Mouse (Mus musculus) lung, postnatal 14 days (tissue): ENCODE results near the gene Grin2a.

Experiments used
- DNase-seq: peaks from one replicate; pipeline ENCODE4 v3.0.0; 2021

Grin2a gene

GRCm38 (mm10) chr16:9749661-9750060, 245.7 kb downstream of the Grin2a start:
- DNase-seq = no peak

GRCm38 (mm10) chr16:9742443-9742842, 252.9 kb downstream of the Grin2a start:
- DNase-seq = no peak

- DNase-seq = no peak
Measured at GRCm38 (mm10) chr16:9738679-9739078, 256.7 kb downstream of the Grin2a start.

DNA sequence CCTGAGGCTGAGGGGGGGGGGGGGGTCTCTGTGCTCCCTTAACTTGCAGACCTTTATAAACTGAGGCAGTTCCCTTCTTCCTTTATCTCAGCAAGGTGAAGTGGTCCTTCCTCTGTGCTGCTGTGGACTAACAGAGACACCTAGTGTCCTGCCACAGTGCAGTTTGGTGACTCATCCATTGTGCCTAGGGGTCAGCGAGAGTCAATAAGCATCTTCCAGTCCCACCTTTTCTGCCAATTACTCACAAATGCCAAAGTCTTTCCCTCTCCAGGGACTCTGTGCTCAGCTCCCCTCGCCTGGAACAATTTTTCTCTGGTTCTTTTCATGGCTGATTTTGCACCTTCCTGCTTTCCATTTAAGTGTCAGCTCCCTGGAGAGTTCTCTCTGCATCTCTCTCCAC, 258.2 kb downstream of the Grin2a start:
- no peak for DNase-seq

- no peak for DNase-seq
Measured at GRCm38 (mm10) chr16:9735365-9736080, 259.8 kb downstream of the Grin2a start.

- DNase-seq = no peak
Measured at GRCm38 (mm10) chr16:9727603-9728002, 267.8 kb downstream of the Grin2a start.

DNA sequence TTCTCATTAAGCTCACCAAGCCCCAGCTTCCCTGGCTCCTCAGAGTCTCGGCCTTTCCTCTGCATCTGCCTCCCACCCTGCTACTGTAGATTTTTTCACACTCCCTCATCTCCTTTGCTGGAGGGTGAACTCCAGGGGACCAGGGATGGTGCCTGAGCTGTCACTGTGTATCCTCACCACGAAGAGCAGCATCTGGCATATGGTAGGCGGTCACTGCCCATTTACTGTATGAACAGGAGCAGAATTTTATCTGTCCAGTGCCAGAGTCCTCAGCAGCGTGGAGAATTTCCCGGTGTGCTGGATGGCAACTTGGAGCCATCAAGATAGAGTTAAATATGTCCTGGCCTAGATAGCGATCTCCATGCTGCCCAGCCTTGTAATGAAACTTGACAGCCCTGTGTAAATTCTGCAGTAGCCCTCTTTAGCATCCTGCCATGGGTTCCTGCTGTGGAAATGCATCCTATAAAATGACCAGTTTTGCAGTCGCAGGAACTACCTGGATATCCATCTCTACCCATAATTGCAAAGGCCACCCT, 269.7 kb downstream of the Grin2a start:
- DNase-seq = no peak

DNA sequence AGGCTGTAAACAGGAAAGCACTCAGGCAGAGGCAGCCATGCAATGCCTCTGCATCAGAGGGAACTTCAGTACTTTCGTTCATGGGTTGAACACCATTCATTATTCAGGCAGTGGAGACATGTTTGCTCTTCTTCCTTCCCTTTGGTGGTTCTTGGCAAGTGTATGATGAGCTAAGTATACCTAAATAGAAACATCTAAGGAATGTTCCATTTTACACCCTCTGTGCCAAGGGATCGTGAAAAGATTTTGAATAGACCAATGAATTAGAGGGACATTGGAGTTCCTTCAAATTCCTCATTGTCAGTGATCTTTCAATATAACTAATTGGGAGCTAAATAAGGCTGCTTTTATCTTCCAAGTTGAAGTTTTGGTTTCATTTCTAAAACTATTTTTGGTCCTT, 284.0 kb downstream of the Grin2a start:
- DNase-seq = no peak

GRCm38 (mm10) chr16:9709921-9710320, 285.4 kb downstream of the Grin2a start:
- DNase-seq = no peak

DNA sequence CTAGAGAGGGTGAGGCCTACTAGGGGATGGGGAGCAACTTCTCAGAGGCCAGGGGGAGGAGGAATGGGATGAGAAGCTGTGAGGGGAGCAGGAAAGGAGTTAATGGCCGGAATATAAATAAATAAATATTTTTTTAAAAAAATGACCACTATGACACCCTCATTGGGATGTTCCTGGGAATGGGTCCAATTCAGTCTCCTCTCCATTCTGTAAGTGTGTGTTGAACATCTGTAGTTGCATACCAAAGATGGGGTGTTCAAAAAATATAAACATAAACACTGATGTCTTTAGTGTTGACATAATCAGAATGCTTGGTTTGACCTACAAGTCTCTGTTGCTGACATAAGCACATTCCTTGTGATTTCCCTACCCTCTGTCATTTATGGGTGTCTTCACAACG, 298.2 kb downstream of the Grin2a start:
- DNase-seq = no peak

- no peak for DNase-seq
Measured at GRCm38 (mm10) chr16:9694081-9694480, 301.3 kb downstream of the Grin2a start.

DNA sequence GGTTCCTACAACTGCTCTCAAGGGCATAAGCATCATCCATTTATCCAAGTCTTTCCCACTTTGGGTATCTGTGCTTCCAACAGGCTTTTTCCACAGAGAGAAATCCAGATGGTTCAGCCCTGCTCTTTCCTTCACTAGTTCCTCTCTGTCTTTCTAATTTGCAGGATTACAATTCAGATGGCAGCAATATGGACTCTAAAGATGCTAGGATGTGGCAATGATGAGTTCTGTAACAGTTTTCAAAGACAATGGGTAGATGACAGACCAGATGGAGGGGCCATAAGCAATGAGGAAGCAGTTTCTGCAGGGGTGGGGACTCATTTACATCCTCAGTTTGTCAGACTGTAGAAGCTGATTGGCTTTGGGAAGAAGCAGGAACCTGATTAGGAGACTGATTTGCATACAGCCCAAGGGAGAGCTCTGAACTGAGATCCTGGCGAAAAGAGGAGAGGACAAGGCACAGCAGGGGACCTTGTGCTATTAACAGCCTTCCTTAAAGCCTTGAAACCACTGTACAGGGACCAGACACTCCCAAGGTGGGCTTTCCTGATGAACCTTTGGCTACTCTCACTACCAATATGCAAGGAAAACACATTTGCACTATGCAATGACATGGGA, 306.7 kb downstream of the Grin2a start:
- no peak for DNase-seq

GRCm38 (mm10) chr16:9680572-9680971, 314.8 kb downstream of the Grin2a start:
- no peak for DNase-seq

DNA sequence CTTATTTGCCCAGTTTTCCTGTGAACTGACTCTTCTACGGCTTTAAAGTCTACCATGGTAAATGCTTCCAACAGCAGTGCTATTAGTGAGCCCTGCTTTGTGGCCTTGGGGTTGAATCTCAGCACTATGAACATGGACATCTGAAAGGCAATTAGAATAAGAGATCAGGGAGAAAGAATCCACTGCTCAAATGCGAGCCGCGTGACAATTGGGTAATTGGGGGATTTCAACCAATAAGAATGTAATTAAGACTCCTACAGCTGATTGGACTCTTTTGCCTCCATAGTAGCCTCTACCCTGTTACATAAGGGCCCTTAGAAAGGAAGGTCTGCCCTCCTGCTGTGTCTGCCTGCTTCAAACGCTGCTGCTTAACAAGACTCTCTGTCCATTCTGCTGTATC, 315.4 kb downstream of the Grin2a start:
- DNase-seq = no peak

DNA sequence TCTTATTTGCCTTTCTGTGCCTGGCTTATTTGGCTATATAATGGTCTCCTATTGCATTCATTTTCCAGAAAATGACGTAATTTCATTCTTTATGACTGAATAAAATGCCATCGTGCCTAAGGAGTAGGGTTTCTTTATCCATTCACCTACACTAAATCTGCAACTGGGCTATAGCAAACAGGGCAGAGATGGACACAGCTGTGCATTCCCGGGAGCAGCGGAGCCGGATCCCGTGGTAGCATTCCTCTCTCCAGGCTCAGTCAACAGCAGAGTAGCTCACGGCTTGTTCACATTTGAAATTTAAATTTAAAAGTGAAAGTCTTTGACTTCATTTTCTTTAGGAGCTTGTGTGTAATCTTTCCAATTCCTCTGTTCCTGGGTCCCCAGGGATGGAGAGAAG, 316.6 kb downstream of the Grin2a start:
- no peak for DNase-seq

DNA sequence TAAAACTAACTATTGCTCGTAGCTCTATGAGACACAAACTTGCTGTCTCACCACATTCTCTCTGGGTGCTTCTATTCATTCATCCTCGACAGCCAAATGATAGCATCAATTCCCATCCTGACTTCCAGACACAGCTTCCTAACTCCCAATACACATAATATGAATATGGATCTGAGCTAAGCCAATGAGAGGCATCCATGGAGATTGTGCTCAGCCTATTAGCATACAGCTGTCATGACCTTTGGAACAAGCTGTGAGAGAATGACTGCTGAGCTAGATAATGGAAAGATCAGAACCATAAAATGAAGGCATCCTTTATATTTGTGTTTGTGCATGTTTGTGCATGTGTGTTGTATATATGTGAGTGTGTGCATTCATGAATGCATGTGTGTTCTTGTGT, 323.0 kb downstream of the Grin2a start:
- DNase-seq = no peak

- DNase-seq = peak; percentile 39
Measured at GRCm38 (mm10) chr16:9671222-9671621, 324.1 kb downstream of the Grin2a start.

GRCm38 (mm10) chr16:9670750-9671161, 324.6 kb downstream of the Grin2a start:
- peak; percentile 4 for DNase-seq

GRCm38 (mm10) chr16:9665896-9666295, 329.5 kb downstream of the Grin2a start:
- DNase-seq = no peak

- peak; percentile 19 for DNase-seq
Measured at GRCm38 (mm10) chr16:9664060-9664459, 331.3 kb downstream of the Grin2a start.

- DNase-seq = no peak
Measured at GRCm38 (mm10) chr16:9663508-9663907, 331.9 kb downstream of the Grin2a start.

DNA sequence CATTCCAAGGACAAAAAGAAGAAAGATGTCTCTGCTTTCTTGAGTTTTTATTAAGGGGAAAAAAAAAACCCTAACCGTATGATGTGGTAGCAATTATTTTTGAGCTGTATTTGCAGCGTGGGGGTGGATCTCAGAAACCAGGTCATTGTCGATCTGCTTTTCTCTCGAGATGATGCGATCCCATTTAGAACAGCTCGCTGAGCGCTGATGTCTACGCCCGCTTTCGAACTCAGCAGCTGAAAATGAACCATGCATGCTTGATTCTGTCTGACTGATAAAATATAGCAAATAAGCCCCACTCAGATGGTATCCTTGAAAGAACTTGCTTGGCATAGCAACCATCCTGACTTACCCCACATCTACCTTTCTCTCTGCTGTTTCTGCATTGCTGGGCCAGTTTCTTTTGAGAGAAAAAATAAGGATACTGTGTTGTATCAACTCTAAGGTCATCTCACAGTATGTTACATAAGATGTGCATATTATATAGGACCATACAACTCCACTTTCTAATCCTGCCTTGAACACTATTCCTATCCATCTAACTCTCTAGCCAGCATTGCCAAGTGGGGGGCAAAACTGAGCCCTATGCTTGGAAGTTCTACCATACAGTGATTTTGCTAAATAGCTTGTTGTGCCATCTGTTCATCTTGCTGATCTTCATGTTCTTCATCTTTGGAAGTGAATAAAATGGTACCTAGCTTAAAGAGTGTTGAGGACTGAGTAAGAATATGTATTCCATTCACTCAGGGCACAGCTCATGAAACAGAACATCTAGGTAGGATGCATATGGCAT, 369.5 kb downstream of the Grin2a start:
- DNase-seq = no peak

- DNase-seq = no peak
Measured at GRCm38 (mm10) chr16:9624346-9624745, 371.0 kb downstream of the Grin2a start.

DNA sequence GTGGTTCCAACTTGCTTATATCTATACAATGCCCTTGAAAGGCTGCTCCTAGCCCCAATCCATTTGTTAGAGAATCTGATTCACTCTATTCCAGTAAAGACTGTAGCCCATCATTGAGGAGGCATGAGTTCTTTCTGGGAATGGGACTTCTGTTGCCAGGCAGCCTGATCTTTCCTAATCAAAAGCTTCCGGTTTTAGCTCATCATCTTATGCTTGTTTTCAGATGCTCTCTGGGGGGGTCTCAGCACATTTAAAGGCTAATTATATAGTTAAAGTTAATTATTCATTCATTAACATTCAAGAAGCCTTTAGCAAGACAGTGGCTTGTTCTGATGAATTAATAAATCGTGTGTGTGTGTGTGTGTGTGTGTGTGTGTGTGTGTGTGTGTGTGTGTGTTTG, 377.2 kb downstream of the Grin2a start:
- no peak for DNase-seq
